Mouse (Mus musculus) urinary bladder, postnatal 10 days (tissue): ENCODE measurements around the gene Bbof1.

ENCODE experiments used
- DNase-seq: peaks from one replicate; pipeline ENCODE4 v3.0.0; 2022; ENCODE audit warnings: low spot score

Bbof1 gene

DNA sequence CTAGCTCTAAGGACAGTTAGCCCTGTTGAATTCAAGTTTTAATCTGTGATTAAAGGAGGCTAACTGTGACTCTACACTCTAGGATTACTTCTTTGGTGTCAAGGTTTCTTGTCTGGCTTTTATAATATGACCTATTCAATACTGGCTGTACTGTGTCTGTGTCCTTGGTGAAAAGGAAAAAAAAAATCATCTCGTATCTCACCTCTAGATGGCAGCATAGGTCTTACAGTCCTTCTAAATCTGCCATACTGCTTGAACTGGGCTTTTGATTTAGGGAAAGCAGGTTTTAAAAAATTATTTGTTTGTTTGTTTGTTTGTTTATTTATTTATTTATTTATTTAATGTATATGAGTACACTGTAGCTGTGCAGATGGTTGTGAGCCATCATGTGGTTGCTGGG, 59.8 kb downstream of the Bbof1 start:
- no peak for DNase-seq

DNA sequence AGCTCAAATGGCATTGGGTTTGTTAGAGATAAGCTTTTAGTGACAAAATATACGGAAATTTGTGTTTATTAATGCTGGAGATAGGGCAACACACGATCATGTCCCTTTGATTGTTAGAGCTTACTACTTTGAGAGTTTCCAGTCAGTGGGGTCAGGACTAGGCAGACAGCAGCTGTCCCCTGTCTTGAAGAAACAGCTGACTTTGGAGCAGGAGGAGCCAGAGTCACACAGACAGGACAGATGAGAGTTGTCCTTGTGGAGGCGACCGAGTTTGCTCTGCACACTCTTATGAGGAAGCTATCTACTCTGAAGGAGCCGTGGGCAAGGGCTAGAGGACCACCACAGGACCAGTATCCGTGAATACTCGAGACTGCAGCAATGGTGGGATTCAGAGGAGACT, 70.1 kb downstream of the Bbof1 start:
- DNase-seq, result no peak

DNA sequence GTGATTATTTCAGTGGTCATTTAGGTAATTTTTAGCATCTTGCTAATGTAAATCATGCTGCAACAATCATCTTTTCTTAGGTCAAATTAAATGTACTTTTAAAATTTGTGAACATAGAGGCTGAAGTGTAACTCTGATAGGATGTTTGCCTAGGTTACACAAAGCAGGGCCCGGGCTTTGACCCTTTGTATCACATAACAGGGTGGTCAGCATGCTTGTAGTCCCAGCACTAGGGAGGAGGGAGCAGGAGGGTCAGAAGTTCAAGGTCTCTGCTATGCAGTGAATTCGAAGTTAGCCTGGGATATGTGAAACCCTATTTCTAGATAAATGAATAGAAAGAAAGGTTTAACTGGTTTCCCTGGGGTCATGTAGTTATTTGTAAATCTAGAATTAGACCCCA, 72.4 kb downstream of the Bbof1 start:
- no peak for DNase-seq

DNA sequence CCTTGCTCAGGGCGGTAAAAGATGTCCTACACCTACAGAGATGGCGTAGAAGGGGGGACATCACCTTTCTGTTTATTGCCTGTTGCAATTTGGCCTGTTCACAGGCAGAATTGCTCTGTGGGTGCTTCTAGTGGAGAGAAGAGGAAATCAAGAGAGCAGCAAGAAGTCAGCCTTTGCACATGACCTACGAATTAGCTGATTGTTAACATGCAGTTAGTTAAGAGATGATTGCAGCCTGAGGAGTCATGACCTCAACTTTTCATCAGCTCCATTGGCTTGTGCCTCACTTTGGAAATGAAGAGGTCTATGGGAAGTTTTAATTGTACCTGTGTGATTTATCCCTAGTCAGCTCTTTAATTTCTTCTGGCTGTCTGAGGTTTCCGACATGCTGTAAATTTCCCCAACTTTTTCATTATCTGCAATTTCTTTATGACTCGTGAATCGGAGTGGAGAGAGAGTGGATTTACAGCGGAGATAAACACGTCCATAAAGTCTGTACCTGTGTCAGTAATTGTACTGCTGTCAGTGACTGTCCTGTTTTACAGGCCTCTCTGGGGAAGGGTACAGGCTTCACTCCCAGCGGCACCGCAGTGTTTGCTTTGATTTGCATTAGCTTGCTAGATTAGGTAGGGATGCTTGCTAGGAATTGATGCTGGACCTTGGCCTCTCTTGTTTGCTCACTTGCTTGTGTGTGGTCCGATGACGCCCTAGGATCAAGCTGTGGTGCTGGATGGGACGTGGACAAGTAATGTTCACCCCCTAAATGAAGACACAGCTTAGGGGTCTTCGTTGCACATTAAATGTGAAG, 74.1 kb downstream of the Bbof1 start:
- no peak for DNase-seq

DNA sequence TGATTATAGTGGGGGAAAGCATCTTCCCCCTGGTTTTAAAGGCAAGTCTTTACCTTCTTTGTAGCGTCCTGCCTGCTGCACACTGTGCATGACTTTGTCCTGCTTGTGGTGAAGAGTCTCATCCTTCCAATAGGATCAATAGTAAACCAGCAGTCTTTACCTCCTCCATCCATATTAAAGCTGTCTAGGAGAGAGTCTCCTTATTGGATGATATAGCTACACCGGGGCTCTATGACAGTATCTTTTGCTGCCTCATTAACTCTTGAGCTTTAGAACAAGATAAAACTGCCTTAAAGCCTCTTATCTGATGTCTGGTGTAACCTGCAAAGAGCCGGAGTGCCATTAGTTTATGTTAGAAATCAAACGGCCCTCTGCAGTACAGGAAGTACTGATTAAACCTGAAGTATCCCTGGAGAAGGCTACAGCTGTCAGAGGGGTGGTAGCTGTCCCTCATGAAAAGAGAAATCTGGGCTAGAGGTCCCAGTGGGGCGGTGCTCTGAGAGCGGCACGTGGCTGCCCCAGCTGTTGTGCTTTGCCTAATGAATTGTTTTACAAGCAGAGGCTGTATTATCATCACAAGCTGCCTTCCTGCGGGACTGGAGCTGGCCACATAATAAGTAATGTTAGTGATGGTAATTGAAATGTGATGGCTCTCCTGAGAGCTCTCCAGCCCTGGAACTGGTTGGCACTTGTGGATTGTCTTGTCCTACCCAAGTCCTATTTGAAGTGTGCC, 78.6 kb downstream of the Bbof1 start:
- DNase-seq, result no peak
